Mouse (Mus musculus) fat pad, adult 2 months (tissue): ENCODE measurements around the gene Gatad2b.

Source experiments
- DNase-seq: peaks from one replicate; pipeline ENCODE4 v3.0.0-alpha.2; 2011; ENCODE audit warnings: low read depth, low spot score; ENCODE audit errors: extremely low read depth

Gatad2b gene

DNA sequence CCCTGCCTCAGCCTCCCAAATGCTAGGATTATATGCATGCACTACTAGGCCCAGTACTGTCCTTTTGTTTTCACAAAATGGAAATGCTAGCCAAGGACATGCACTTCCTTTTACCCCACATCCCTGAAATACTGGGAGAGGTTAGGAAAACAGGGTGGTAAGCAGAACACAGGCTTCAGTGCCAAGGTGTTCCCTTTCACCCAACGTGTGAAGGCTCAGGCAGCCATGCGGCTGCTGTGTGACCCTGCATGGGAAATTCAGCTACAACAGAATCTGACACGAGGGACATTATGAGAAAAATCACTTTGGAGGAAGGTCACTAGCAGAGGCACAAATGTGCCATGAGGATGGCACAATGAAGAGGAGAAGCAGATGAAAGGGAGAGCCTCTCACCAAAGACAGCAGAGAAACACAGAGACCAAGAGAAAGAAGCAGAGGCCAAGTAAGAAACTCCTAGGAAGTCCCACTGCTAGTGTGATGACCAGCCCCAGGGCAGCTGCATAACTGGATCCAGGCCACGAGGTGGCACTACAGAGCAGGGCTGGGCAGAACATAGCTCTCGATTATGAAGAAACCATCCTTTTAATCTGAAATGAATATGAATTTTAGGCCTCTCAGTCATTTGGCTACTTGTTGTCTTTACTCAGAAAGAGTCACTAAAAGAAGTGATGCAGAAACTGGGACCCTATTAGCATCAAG, 119.5 kb downstream of the Gatad2b start:
- DNase-seq, result no peak

- DNase-seq, result no peak
Observed at GRCm38 (mm10) chr3:90413011-90413396, 120.0 kb downstream of the Gatad2b start.
